Mouse (Mus musculus): Measurements from ENCODE around the gene Aco2.

- no peak for TF ChIP-seq CTCF (IDR thresholded peaks at IDR 0.05; ENCODE audit: control insufficient read depth, insufficient read depth, insufficient read length)
- TF ChIP-seq MYOD1 (IDR thresholded peaks at IDR 0.05; ENCODE audit: control insufficient read depth, insufficient read length, low read depth), result no peak
- TF ChIP-seq FOSL1 (IDR thresholded peaks at IDR 0.05; ENCODE audit: insufficient read depth, low read length, poor library complexity, severe bottlenecking), result no peak
- TF ChIP-seq MYOG (IDR thresholded peaks at IDR 0.05; ENCODE audit: control insufficient read depth, extremely low read depth, insufficient read length), result no peak
- TF ChIP-seq USF1 (IDR thresholded peaks at IDR 0.05; ENCODE audit: low read depth), result no peak
- TF ChIP-seq MAX (IDR thresholded peaks at IDR 0.05), result no peak
Observed at GRCm38 (mm10) chr15:81856938-81857723, 15.0 kb upstream of the Aco2 start.
